In the genomic region with DNA sequence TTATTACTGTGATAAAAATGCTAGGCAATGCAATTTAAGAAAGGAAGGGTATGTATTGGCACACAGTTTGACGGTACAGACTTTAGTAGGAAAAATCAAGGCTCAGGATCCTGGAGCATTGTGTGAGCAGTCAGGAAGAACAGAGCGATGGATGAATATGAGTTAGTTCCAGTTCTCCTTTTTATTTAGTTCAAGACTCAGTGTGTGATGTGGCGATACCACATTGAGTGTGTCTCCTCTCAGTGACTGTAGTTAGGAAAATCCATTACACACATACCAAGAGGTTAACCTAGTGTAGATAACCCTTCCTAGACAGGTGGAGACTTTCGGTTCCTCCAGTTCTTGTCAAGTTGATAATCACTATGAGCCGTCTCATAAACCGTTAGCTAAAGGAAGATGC, we compare ENCODE assay signal across 9 mouse cellular contexts. TPM values are rescaled to one million over a fixed set of nuclear protein-coding genes. Genes with fewer than 3 reads are reported as not detected.
DNase-seq lines count a peak whose midpoint lies in the region; ATAC-seq and TF ChIP-seq lines count a peak whose summit lies in the region.
"Had no signal": no experiment of that assay in that cellular context is flagged by ENCODE, and none has a peak within 500 bp of the region (broad histone marks: within the 10 kb centered on the region; RNA-seq: fewer than 3 reads in every experiment).

No protein-coding gene starts in this region.

- no peak overlapping the region for H3K27ac ChIP-seq in forebrain, embryonic 12.5 days
- H3K27ac ChIP-seq in forebrain, embryonic 11.5 days (ENCODE audit: low read depth, low read length), result no peak overlapping the region
- no peak overlapping the region for H3K27ac ChIP-seq in lung, embryonic 16.5 days (ENCODE audit: low read length)
- H3K27ac ChIP-seq in lung, postnatal 0 days (ENCODE audit: low read length), result no peak overlapping the region
- H3K27ac ChIP-seq in intestine, postnatal 0 days (ENCODE audit: low read depth, low read length), result no peak overlapping the region

- no peak for DNase-seq in forebrain, embryonic 11.5 days (ENCODE audit: low spot score)
- DNase-seq in lung, postnatal 0 days (ENCODE audit: low spot score), result no peak
- peak; percentile 16 for DNase-seq in splenic B cell, adult 2 months (ENCODE audit: low read depth, low spot score)
- no peak for DNase-seq in cerebellum, adult 18-20 months
- DNase-seq in urinary bladder, adult 2 months (ENCODE audit: low spot score), result no peak
- DNase-seq: kidney, adult 8-10 months had no signal

- H3K4me1 ChIP-seq in forebrain, embryonic 12.5 days, result peaks cover 27% of the 10 kb centered on the region
- H3K4me1 ChIP-seq in forebrain, embryonic 11.5 days (replicated peaks; ENCODE audit: control insufficient read depth, insufficient read depth, low read length), result no peaks in the 10 kb centered on the region; the same call in 1 of the 2 replicates
- H3K4me1 ChIP-seq in lung, embryonic 16.5 days (replicated peaks; ENCODE audit: control insufficient read depth, insufficient read depth, low read length), result peaks cover 4% of the 10 kb centered on the region
- H3K4me1 ChIP-seq in lung, postnatal 0 days (ENCODE audit: insufficient read depth, low read depth, low read length), result no peaks in the 10 kb centered on the region
- peaks cover 3% of the 10 kb centered on the region; the same call in 1 of the 2 replicates for H3K4me1 ChIP-seq in intestine, postnatal 0 days (replicated peaks; ENCODE audit: control insufficient read depth, insufficient read depth, low read length)

- ATAC-seq in forebrain, embryonic 12.5 days (ENCODE audit: low FRiP score), result no peak
- no peak for ATAC-seq in forebrain, embryonic 11.5 days (replicated peaks; ENCODE audit: low FRiP score)
- ATAC-seq in lung, embryonic 16.5 days (ENCODE audit: low read depth), result no peak
- no peak for ATAC-seq in lung, postnatal 0 days
- ATAC-seq in intestine, postnatal 0 days, result no peak

- H3K4me3 ChIP-seq in forebrain, embryonic 12.5 days (replicated peaks), result 0 out of 2 replicates have a peak overlapping the region, but pooled peaks have one; percentile 91
- no peak overlapping the region for H3K4me3 ChIP-seq in forebrain, embryonic 11.5 days (ENCODE audit: low read depth, low read length)
- H3K4me3 ChIP-seq in lung, embryonic 16.5 days (ENCODE audit: low read length), result no peak overlapping the region
- H3K4me3 ChIP-seq in lung, postnatal 0 days (ENCODE audit: low read depth, low read length), result no peak overlapping the region
- no peak overlapping the region for H3K4me3 ChIP-seq in intestine, postnatal 0 days (ENCODE audit: low read depth, low read length)

- H3K36me3 ChIP-seq in forebrain, embryonic 12.5 days (replicated peaks), result no peaks in the 10 kb centered on the region
- H3K36me3 ChIP-seq in forebrain, embryonic 11.5 days (ENCODE audit: control insufficient read depth, insufficient read depth, low read length), result no peaks in the 10 kb centered on the region
- no peaks in the 10 kb centered on the region for H3K36me3 ChIP-seq in lung, embryonic 16.5 days (ENCODE audit: control insufficient read depth, insufficient read depth, low read length)
- H3K36me3 ChIP-seq in lung, postnatal 0 days (ENCODE audit: insufficient read depth, low read length), result no peaks in the 10 kb centered on the region
- H3K36me3 ChIP-seq in intestine, postnatal 0 days (ENCODE audit: control insufficient read depth, insufficient read depth), result no peaks in the 10 kb centered on the region
- H3K36me3 ChIP-seq in splenic B cell, adult 2 months (ENCODE audit: control insufficient read depth, insufficient read depth, low read length, poor library complexity, severe bottlenecking), result no peaks in the 10 kb centered on the region

- no peak overlapping the region for H3K9ac ChIP-seq in forebrain, embryonic 12.5 days
- H3K9ac ChIP-seq in forebrain, embryonic 11.5 days (ENCODE audit: low read length), result no peak overlapping the region
- no peak overlapping the region for H3K9ac ChIP-seq in lung, embryonic 16.5 days (ENCODE audit: low read length)
- no peak overlapping the region for H3K9ac ChIP-seq in lung, postnatal 0 days (replicated peaks; ENCODE audit: low read depth)
- no peak overlapping the region for H3K9ac ChIP-seq in intestine, postnatal 0 days (ENCODE audit: low read depth, low read length)

- TF ChIP-seq EP300 in lung, postnatal 0 days (IDR thresholded peaks at IDR 0.05), result no peak

- no peak for TF ChIP-seq CTCF in lung, postnatal 0 days (IDR thresholded peaks at IDR 0.05)
- no peak for TF ChIP-seq CTCF in intestine, postnatal 0 days (IDR thresholded peaks at IDR 0.05; ENCODE audit: low read depth)

- 93% methylated on average over 6 of the region's 6 CpGs for WGBS in forebrain, embryonic 12.5 days
- WGBS in forebrain, embryonic 11.5 days, result 93% methylated on average over 6 of the region's 6 CpGs
- 90% methylated on average over 6 of the region's 6 CpGs for WGBS in lung, embryonic 16.5 days
- 93% methylated on average over 6 of the region's 6 CpGs for WGBS in lung, postnatal 0 days
- 81% methylated on average over 6 of the region's 6 CpGs for WGBS in intestine, postnatal 0 days

- no peaks in the 10 kb centered on the region for H3K9me3 ChIP-seq in forebrain, embryonic 12.5 days
- H3K9me3 ChIP-seq in forebrain, embryonic 11.5 days (ENCODE audit: control insufficient read depth, low read length), result no peaks in the 10 kb centered on the region
- no peaks in the 10 kb centered on the region for H3K9me3 ChIP-seq in lung, embryonic 16.5 days (ENCODE audit: control insufficient read depth, low read length)
- no peaks in the 10 kb centered on the region for H3K9me3 ChIP-seq in lung, postnatal 0 days (ENCODE audit: low read length)
- H3K9me3 ChIP-seq in intestine, postnatal 0 days (ENCODE audit: control insufficient read depth), result no peaks in the 10 kb centered on the region

- H3K27me3 ChIP-seq in forebrain, embryonic 12.5 days, result no peaks in the 10 kb centered on the region
- H3K27me3 ChIP-seq in forebrain, embryonic 11.5 days (ENCODE audit: control insufficient read depth, insufficient read depth, low read length), result no peaks in the 10 kb centered on the region
- no peaks in the 10 kb centered on the region for H3K27me3 ChIP-seq in lung, embryonic 16.5 days (ENCODE audit: control insufficient read depth, insufficient read depth, low read depth, low read length)
- no peaks in the 10 kb centered on the region for H3K27me3 ChIP-seq in lung, postnatal 0 days (replicated peaks; ENCODE audit: insufficient read depth, low read length)
- no peaks in the 10 kb centered on the region for H3K27me3 ChIP-seq in intestine, postnatal 0 days (replicated peaks; ENCODE audit: control insufficient read depth, insufficient read depth, low read length)
- no peaks in the 10 kb centered on the region for H3K27me3 ChIP-seq in splenic B cell, adult 2 months (ENCODE audit: control insufficient read depth, insufficient read depth, low read length, poor library complexity, severe bottlenecking)

- peak overlapping the region; percentile 80 for H3K4me2 ChIP-seq in forebrain, embryonic 12.5 days
- no peak overlapping the region for H3K4me2 ChIP-seq in forebrain, embryonic 11.5 days (ENCODE audit: low read depth, low read length, severe bottlenecking)
- 0 out of 2 replicates have a peak overlapping the region, but pooled peaks have one; percentile 94 for H3K4me2 ChIP-seq in lung, embryonic 16.5 days (ENCODE audit: low read depth, low read length)
- H3K4me2 ChIP-seq in lung, postnatal 0 days (replicated peaks; ENCODE audit: low read depth, low read length), result no peak overlapping the region
- H3K4me2 ChIP-seq in intestine, postnatal 0 days (replicated peaks; ENCODE audit: low read depth), result peak overlapping the region; percentile 91

RNA-seq across cellular contexts. Expression of a gene that starts 1.4 kb away (rescaled TPM):
- polyA plus RNA-seq in forebrain, embryonic 12.5 days (2016; fragmentation: Nextera tagmentation; extraction: Ambion mirVana), result 13.7 and 16.0 TPM in 2 replicates
- polyA plus RNA-seq in forebrain, embryonic 11.5 days (2014; fragmentation: Nextera tagmentation; extraction: Ambion mirVana), result 14.6 and 15.9 TPM in 2 replicates
- polyA plus RNA-seq in lung, embryonic 16.5 days (2015; fragmentation: Nextera tagmentation; extraction: Ambion mirVana), result 10.9 and 11.7 TPM in 2 replicates
- 3.2 and 5.3 TPM in 2 replicates for polyA plus RNA-seq in lung, postnatal 0 days (2015; fragmentation: Nextera tagmentation; extraction: Ambion mirVana)
- 7.7 and 9.2 TPM in 2 replicates for polyA plus RNA-seq in intestine, postnatal 0 days (2015; fragmentation: Nextera tagmentation; extraction: Ambion mirVana)
- polyA plus RNA-seq in urinary bladder, adult 2 months (2012; rRNA removed), result 2.7 and 2.9 TPM in 2 replicates

RNA-seq across cellular contexts. Expression of a gene that starts 1.7 kb away (rescaled TPM):
- 47.2 and 51.7 TPM in 2 replicates for polyA plus RNA-seq in forebrain, embryonic 12.5 days (2016; fragmentation: Nextera tagmentation; extraction: Ambion mirVana)
- 45.2 and 46.4 TPM in 2 replicates for polyA plus RNA-seq in forebrain, embryonic 11.5 days (2014; fragmentation: Nextera tagmentation; extraction: Ambion mirVana)
- 24.6 and 26.0 TPM in 2 replicates for polyA plus RNA-seq in lung, embryonic 16.5 days (2015; fragmentation: Nextera tagmentation; extraction: Ambion mirVana)
- 9.4 and 11.0 TPM in 2 replicates for polyA plus RNA-seq in lung, postnatal 0 days (2015; fragmentation: Nextera tagmentation; extraction: Ambion mirVana)
- 13.7 and 13.8 TPM in 2 replicates for polyA plus RNA-seq in intestine, postnatal 0 days (2015; fragmentation: Nextera tagmentation; extraction: Ambion mirVana)
- polyA plus RNA-seq in urinary bladder, adult 2 months (2012; rRNA removed), result 32.5 and 35.4 TPM in 2 replicates

Comparison
In these comparisons a context has a peak if more than half of its experiments do, and no peak if none do; other contexts are left out.
1. H3K4me2 ChIP-seq: peak in forebrain, embryonic 12.5 days (single experiment), lung, embryonic 16.5 days (single experiment) and intestine, postnatal 0 days (single experiment); none in forebrain, embryonic 11.5 days (single experiment) and lung, postnatal 0 days (single experiment).